Mouse (Mus musculus): ENCODE measurements at regions not wholly inside any gene's neighbourhood (a gene's known extent, or its start where the extent isn't known, plus 50 kb on each side); places are given as distances from the start of the nearest gene placed in this dataset.

- DNase-seq: peak; percentile 29 to 63
Measured at GRCm38 (mm10) chr5:111958226-111958625, 224.5 kb downstream of the Gm26897 start.

- DNase-seq: no peak
Measured at GRCm38 (mm10) chr5:111965311-111965710, 231.6 kb downstream of the Gm26897 start.

DNA sequence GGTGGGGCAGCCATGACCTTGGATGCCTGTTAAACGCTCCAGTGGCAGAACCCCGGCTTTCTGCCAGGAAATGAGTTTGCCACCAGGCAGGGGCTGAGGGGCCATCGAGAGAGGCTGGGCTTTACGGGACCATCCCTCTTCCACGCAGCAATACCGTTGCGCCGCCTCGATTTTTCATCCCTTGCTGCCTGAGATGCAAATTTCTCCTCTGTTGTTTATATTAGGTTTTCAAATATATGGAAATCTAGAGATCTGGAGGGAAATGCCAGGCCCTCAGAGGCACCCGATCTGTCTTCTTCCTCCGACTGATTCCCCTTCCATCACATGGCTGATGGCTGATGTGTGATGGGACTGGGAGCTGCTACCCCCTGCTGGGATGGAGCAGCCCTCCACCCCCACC lies 234.4 kb downstream of the Gm26897 start:
- DNase-seq: no peak

GRCm38 (mm10) chr5:111968701-111969100 lies 235.0 kb downstream of the Gm26897 start:
- DNase-seq: no peak

- no peak for DNase-seq
Measured at GRCm38 (mm10) chr5:111971193-111971592, 237.5 kb downstream of the Gm26897 start.

DNA sequence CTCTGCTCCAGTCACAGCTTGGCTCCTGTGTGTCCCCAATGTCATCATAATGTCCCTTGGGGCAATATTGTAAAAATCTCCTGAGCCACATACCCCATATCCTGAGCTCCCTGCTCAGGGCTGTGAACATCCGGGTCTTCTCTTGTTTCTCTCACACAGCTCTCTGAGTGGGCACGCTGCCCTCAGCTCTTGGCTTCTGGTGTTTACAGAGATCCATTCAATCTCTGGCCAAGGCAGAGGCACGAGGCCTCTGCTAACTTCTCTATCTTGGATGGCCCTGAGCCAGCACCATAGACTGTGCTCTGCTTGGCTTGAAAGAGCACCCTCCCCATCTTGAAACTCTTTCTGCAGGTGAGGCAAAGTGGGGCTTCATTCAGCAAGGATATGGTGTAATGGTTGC lies 238.2 kb downstream of the Gm26897 start:
- peak in 1 of 2 experiments; percentile 20 for DNase-seq

- no peak for DNase-seq
Measured at GRCm38 (mm10) chr5:111975686-111976085, 242.0 kb downstream of the Gm26897 start.

DNA sequence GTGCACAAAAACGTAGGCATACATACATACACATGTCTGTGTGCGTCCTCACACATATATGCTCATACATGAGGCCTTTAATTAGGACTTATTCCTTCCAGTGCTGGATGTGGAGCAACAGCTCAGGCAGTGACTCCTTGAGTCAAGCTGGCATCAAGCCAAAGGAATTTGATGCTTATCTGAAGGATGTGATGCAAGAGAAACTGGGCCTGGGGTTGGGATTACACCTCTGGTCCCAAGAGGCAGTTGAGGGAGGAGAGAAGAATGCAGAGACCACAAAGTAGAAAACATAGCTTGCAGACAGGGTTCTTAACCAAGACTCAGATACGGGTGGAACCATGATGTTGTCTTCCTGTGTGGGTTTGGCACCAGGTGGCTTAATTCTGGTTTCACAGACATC lies 245.9 kb downstream of the Gm26897 start:
- no peak for DNase-seq

DNA sequence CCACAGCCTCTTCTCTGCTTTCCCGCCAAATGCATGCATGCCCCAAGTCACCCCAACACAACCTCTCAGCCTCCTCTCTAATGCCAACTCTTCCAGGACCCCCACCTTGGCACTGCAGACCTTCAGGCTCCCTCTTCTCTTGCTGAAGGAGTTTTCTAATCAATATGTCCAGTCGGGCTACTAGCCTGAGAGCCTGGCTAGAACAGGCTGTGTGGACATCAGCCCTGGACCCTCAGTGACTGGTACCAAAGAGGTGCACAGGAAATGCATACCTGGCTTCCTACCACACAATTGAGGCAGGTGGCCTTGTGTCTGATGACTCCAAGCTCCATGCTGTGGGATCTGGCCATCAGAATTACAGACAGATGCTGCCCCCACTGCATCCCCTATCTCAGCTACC lies 248.4 kb downstream of the Gm26897 start:
- no peak for DNase-seq

DNA sequence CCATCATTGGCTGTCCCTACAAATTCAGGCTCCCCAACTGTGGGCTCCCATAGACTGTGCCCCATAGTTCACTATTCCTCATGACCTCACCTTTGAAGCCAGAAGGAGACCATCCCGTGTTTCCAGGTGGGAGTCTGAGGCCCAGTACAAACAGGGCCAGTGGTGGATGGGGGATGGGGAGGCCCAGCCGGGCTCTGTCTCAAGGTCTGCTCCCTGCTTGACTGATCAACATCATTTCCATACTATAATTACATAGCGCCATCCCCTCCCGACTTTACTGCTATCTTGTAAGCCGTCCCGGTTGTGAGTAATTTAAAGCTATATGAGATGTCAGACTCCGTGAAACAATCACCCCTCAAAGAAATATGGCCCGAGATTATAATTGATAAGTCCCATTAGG lies 252.3 kb downstream of the Gm26897 start:
- DNase-seq: no peak

GRCm38 (mm10) chr5:111987036-111987435 lies 253.3 kb downstream of the Gm26897 start:
- no peak for DNase-seq

GRCm38 (mm10) chr5:111991805-111992204 lies 258.1 kb downstream of the Gm26897 start:
- no peak for DNase-seq

DNA sequence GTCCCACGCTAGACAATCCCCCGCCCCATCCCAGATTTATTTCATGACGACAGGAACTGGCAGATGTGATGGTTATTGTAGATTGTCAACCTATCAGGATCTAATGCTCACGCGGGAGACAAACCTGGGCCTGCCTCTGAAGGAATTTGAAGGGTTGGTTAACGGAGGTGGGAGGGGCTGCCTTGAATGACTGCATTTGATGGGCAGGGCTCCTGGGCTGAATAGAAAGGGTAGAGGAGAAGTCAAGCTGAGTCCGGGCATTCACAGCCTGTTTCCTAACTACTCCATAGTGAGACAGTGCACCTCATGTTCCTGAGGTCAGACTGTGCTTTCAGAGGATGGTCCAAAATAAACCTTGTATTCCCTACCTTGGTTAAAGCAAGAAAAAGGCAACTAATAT lies 259.1 kb downstream of the Cryba4 start:
- DNase-seq: no peak

DNA sequence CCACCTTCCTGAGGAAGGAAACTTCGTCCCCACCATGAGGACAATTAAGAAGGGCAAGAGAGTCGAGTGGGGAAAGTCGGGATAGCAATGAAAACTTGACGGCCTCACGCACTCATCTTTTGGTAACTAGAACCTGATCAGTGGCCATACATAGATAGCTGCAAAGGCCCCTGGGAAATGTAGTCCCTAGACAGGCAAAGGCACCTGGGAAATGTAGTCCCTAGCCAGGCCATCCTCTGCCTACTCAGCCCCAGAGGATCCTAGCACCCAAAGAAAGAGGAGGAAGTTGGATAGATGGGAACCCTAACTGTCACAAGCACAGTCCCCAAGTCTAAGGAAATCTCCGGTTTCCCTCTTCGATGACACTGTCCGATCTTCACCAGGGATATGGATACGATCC lies 258.4 kb downstream of the Cryba4 start:
- no peak for DNase-seq

DNA sequence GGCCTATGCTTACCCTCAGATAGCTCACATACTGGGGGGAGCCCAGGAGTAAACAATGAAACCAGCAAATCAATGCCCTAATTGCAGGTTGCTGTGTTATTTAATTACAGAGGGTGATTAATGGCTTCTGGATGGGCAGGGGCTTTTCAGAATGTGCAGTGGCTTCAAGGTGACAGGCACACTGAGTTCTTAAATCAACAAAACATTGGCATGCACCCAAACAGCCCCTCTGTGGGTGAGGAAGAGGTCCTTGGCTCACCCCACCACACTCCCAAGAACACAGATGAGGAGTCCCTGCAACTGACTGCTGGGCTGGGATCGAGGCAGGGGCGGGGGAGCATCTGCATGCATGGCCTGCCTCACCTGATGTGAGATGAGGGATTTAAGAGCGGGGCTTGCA lies 255.5 kb downstream of the Cryba4 start:
- no peak for DNase-seq

- DNase-seq: peak in 1 of 2 experiments; percentile 11
Measured at GRCm38 (mm10) chr5:112001742-112002701, 250.3 kb downstream of the Cryba4 start.

GRCm38 (mm10) chr5:112002856-112003660 lies 249.3 kb downstream of the Cryba4 start:
- no peak for DNase-seq

DNA sequence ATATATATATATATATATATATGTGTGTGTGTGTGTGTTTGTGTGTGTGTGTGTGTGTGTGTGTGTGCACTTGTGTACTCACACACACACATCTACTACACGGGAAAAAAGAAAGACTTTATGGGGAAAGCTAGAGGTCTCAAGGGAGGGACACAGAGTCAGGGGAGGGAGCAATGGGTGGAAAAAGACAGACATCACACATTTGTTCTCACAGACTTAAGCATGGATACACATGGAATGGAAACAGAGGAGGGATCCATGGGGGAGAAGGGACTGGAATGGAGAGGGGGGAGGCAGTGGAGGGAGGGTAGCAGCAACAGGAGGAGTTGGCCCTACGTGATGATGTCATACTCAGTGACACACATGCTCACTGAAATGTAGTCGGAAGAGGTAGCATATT lies 248.3 kb downstream of the Cryba4 start:
- DNase-seq: no peak

DNA sequence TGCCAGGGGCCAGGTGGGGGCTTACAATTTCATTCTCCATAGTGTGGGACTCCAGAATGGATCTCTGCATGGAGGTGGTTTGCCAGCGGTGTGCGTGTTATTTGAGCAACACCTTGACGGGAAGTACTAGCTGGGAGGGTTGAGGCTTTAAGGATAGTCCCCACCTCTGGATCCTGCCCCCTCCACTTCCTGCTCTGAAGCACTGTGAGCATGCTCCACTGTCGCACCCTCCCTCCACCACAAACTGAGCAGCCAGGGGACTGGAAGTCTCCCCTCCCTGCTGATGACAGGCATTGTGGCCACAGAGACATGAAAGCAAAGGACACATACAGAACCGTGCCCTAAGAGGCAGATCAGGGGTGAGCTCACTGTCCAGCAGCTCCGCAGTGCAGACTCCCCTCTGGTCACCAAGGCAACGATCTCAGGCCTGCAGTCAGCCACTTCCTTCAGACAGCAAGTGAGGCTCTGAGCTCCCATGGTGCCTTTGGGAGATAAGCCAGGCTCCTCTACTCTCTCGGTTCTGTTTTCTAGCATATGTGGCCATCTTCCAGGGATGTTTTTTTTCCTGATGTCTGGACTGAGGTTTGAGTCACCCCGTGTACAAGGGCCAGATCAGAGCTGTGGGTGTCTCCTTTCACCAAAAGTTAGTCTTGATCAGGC lies 239.7 kb downstream of the Cryba4 start:
- no peak for DNase-seq

GRCm38 (mm10) chr5:112018925-112019324 lies 233.4 kb downstream of the Cryba4 start:
- DNase-seq: peak; percentile 33 to 58

GRCm38 (mm10) chr5:112020882-112021281 lies 231.4 kb downstream of the Cryba4 start:
- DNase-seq: peak; percentile 42 to 65

DNA sequence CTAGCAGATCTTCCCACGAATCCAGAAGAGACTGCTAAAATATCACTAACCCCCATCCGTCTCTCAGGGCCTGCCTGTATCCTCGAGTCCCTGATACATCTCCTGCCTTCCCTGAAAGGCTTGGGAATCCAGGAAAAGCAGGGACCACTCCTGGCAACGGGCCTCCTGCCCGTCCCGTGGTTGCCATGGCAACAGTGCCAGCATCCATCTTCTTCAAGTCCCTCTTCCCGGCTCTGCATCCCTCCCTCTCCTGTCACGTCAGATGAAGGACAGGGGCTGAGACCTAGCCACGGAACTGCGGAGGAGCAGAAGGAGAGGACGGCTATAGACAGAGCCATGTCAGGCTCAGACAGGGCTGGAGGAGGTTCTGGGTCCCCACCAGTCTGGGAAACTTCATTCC lies 222.4 kb downstream of the Cryba4 start:
- DNase-seq: no peak

DNA sequence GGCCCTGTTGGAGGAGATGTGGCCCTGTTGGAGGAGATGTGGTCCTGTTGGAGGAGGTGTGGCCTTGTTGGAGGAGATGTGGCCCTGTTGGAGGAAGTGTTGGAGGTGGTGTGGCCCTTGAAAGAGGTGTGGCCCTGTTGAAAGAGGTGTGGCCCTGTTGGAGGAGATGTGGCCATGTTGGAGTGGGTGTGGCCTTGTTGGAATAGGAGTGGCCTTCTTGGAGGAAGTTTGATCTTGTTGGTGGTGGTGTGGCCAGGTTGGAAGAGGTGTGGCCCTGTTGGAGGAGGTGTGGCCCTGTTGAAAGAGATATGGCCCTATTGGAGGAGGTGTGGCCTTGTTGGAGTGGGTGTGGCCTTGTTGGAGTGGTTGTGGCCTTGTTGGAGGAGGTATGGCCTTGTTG lies 220.3 kb downstream of the Cryba4 start:
- no peak for DNase-seq
